Mouse (Mus musculus) midbrain, embryonic 16.5 days (tissue): ENCODE measurements at regions not wholly inside any gene's neighbourhood (a gene's known extent, or its start where the extent isn't known, plus 50 kb on each side); places are given as distances from the start of the nearest gene placed in this dataset.

Source experiments
- ATAC-seq: fragments of 200-750 bp; cut with Nextera tagmentation; 2 replicates; pipeline ENCODE4 v1.8.0; 2017; ENCODE audit warnings: moderate TSS enrichment
- H3K27ac ChIP-seq: fragments of 300-500 bp; sonication (generic); 2 replicates; pipeline ENCODE4 v1.5.1; 2014; ENCODE audit warnings: mild to moderate bottlenecking, low read length, mixed read lengths
- H3K27me3 ChIP-seq: fragments of 300-500 bp; sonication (generic); 2 replicates; pipeline ENCODE4 v1.6.1; 2014; ENCODE audit warnings: low read depth, low read length, mixed read lengths; ENCODE audit not compliant: control insufficient read depth, insufficient read depth
- H3K36me3 ChIP-seq: fragments of 300-500 bp; sonication (generic); 2 replicates; pipeline ENCODE4 v1.6.1; 2014; ENCODE audit warnings: mild to moderate bottlenecking, low read length, moderate library complexity, mixed read lengths; ENCODE audit not compliant: control insufficient read depth, insufficient read depth
- H3K4me1 ChIP-seq: fragments of 300-500 bp; sonication (generic); 2 replicates; pipeline ENCODE4 v1.6.1; 2014; ENCODE audit warnings: mild to moderate bottlenecking, low read length, mixed read lengths; ENCODE audit not compliant: control insufficient read depth, insufficient read depth
- H3K4me2 ChIP-seq: fragments of 300-500 bp; sonication (generic); 2 replicates; pipeline ENCODE4 v1.6.1; 2014; ENCODE audit warnings: mild to moderate bottlenecking, low read length, mixed read lengths
- H3K4me3 ChIP-seq: fragments of 300-500 bp; sonication (generic); 2 replicates; pipeline ENCODE4 v1.5.1; 2014; ENCODE audit warnings: low read depth, mild to moderate bottlenecking, low read length, moderate library complexity, mixed read lengths
- H3K9ac ChIP-seq: fragments of 300-500 bp; sonication (generic); 2 replicates; pipeline ENCODE4 v1.6.1; 2014; ENCODE audit warnings: low read depth, low read length, mixed read lengths
- H3K9me3 ChIP-seq: fragments of 300-500 bp; sonication (generic); replicated peaks from 2 replicates; pipeline ENCODE4 v1.6.1; 2014; ENCODE audit warnings: mild to moderate bottlenecking, low read length, mixed read lengths; ENCODE audit not compliant: control insufficient read depth, poor library complexity, severe bottlenecking
- WGBS: fragments of 180-500 bp; shearing (Covaris S2); extraction: QIAGEN DNeasy Blood & Tissue Kit; methylation state at CpG from one replicate; pipeline ENCODE4 v1.1.7; 2014; 5-methylcytosine and 5-hydroxymethylcytosine counted together

GRCm38 (mm10) chr19:26249751-26250150 is 355.1 kb upstream of the Smarca2 start:
- WGBS, result 92% methylated on average over 6 of the region's 6 CpGs
- ATAC-seq, result no peak
- H3K27me3 ChIP-seq, result no peaks in the 10 kb centered on the region
- H3K4me1 ChIP-seq, result no peaks in the 10 kb centered on the region
- no peak overlapping the region for H3K4me3 ChIP-seq
- H3K36me3 ChIP-seq, result no peaks in the 10 kb centered on the region
- H3K9ac ChIP-seq, result no peak overlapping the region
- H3K4me2 ChIP-seq, result no peak overlapping the region
- no peaks in the 10 kb centered on the region for H3K9me3 ChIP-seq
- no peak overlapping the region for H3K27ac ChIP-seq

- ATAC-seq, result no peak
- Histone ChIP-seq H3K9me3 (no peaks in the 10 kb centered on the region), H3K4me1 (0 out of 2 replicates have a peak, but pooled peaks cover 2% of the 10 kb centered on the region), H3K36me3 (no peaks in the 10 kb centered on the region), H3K27me3 (no peaks in the 10 kb centered on the region), H3K27ac (no peak overlapping the region), H3K4me2 (no peak overlapping the region), H3K4me3 (no peak overlapping the region), H3K9ac (no peak overlapping the region)
- 25% methylated on average over 4 of the region's 4 CpGs for WGBS
Observed at GRCm38 (mm10) chr19:26258677-26259076, 346.2 kb upstream of the Smarca2 start.

GRCm38 (mm10) chr19:26261530-26261929 is 343.3 kb upstream of the Smarca2 start:
- Histone ChIP-seq H3K9ac (no peak overlapping the region), H3K27me3 (no peaks in the 10 kb centered on the region), H3K4me2 (no peak overlapping the region), H3K4me1 (0 out of 2 replicates have a peak, but pooled peaks cover 2% of the 10 kb centered on the region), H3K4me3 (no peak overlapping the region), H3K9me3 (no peaks in the 10 kb centered on the region), H3K36me3 (no peaks in the 10 kb centered on the region), H3K27ac (no peak overlapping the region)
- 96% methylated on average over 2 of the region's 2 CpGs for WGBS
- no peak for ATAC-seq

- H3K9ac ChIP-seq, result no peak overlapping the region
- no peaks in the 10 kb centered on the region for H3K36me3 ChIP-seq
- no peaks in the 10 kb centered on the region for H3K27me3 ChIP-seq
- H3K27ac ChIP-seq, result no peak overlapping the region
- no peaks in the 10 kb centered on the region for H3K4me1 ChIP-seq
- H3K4me2 ChIP-seq, result no peak overlapping the region
- H3K4me3 ChIP-seq, result no peak overlapping the region
- 87% methylated on average over 6 of the region's 6 CpGs for WGBS
- H3K9me3 ChIP-seq, result no peaks in the 10 kb centered on the region
- ATAC-seq, result no peak
Observed at GRCm38 (mm10) chr19:26296360-26296759, 308.5 kb upstream of the Smarca2 start.

GRCm38 (mm10) chr19:26308477-26309135 is 296.2 kb upstream of the Smarca2 start:
- no peak overlapping the region for H3K4me3 ChIP-seq
- no peaks in the 10 kb centered on the region for H3K27me3 ChIP-seq
- no peak overlapping the region for H3K9ac ChIP-seq
- H3K36me3 ChIP-seq, result no peaks in the 10 kb centered on the region
- no peak overlapping the region for H3K4me2 ChIP-seq
- H3K4me1 ChIP-seq, result no peaks in the 10 kb centered on the region
- 80% methylated on average over 1 of the region's 1 CpGs for WGBS
- no peaks in the 10 kb centered on the region for H3K9me3 ChIP-seq
- no peak overlapping the region for H3K27ac ChIP-seq
- no peak for ATAC-seq

GRCm38 (mm10) chr19:26318977-26319376 is 285.9 kb upstream of the Smarca2 start:
- no peaks in the 10 kb centered on the region for H3K9me3 ChIP-seq
- no peak for ATAC-seq
- no peak overlapping the region for H3K4me3 ChIP-seq
- no peak overlapping the region for H3K4me2 ChIP-seq
- 89% methylated on average over 2 of the region's 2 CpGs for WGBS
- no peaks in the 10 kb centered on the region for H3K4me1 ChIP-seq
- no peaks in the 10 kb centered on the region for H3K36me3 ChIP-seq
- H3K9ac ChIP-seq, result no peak overlapping the region
- H3K27me3 ChIP-seq, result no peaks in the 10 kb centered on the region
- H3K27ac ChIP-seq, result no peak overlapping the region

GRCm38 (mm10) chr19:26323682-26324081 is 281.2 kb upstream of the Smarca2 start:
- no peak overlapping the region for H3K9ac ChIP-seq
- H3K4me2 ChIP-seq, result no peak overlapping the region
- ATAC-seq, result no peak
- no peaks in the 10 kb centered on the region for H3K27me3 ChIP-seq
- H3K4me3 ChIP-seq, result no peak overlapping the region
- no peak overlapping the region for H3K27ac ChIP-seq
- H3K36me3 ChIP-seq, result no peaks in the 10 kb centered on the region
- WGBS, result 86% methylated on average over 5 of the region's 5 CpGs
- no peaks in the 10 kb centered on the region for H3K4me1 ChIP-seq
- H3K9me3 ChIP-seq, result no peaks in the 10 kb centered on the region

- Histone ChIP-seq H3K27me3 (no peaks in the 10 kb centered on the region), H3K9me3 (no peaks in the 10 kb centered on the region), H3K36me3 (no peaks in the 10 kb centered on the region), H3K27ac (no peak overlapping the region), H3K9ac (no peak overlapping the region), H3K4me1 (0 out of 2 replicates have a peak, but pooled peaks cover 2% of the 10 kb centered on the region), H3K4me3 (no peak overlapping the region), H3K4me2 (no peak overlapping the region)
- WGBS, result 76% methylated on average over 4 of the region's 4 CpGs
- no peak for ATAC-seq
Observed at GRCm38 (mm10) chr19:26339120-26339519, 265.7 kb upstream of the Smarca2 start.

- no peaks in the 10 kb centered on the region for H3K36me3 ChIP-seq
- H3K27ac ChIP-seq, result no peak overlapping the region
- H3K9me3 ChIP-seq, result no peaks in the 10 kb centered on the region
- no peak overlapping the region for H3K4me3 ChIP-seq
- no peaks in the 10 kb centered on the region for H3K27me3 ChIP-seq
- H3K9ac ChIP-seq, result no peak overlapping the region
- H3K4me1 ChIP-seq, result 0 out of 2 replicates have a peak, but pooled peaks cover 2% of the 10 kb centered on the region
- WGBS, result 26% methylated on average over 3 of the region's 3 CpGs
- no peak overlapping the region for H3K4me2 ChIP-seq
- no peak for ATAC-seq
Observed at GRCm38 (mm10) chr19:26340155-26340554, 264.7 kb upstream of the Smarca2 start.
